Mouse (Mus musculus): ENCODE data around the gene 1700017B05Rik. TPM values are rescaled to one million over a fixed set of nuclear protein-coding genes. Genes with fewer than 3 reads are reported as not detected.

The 1700017B05Rik gene
- polyA plus RNA-seq, 1 experiment from 2014 or later, result 27.8 TPM

DNA sequence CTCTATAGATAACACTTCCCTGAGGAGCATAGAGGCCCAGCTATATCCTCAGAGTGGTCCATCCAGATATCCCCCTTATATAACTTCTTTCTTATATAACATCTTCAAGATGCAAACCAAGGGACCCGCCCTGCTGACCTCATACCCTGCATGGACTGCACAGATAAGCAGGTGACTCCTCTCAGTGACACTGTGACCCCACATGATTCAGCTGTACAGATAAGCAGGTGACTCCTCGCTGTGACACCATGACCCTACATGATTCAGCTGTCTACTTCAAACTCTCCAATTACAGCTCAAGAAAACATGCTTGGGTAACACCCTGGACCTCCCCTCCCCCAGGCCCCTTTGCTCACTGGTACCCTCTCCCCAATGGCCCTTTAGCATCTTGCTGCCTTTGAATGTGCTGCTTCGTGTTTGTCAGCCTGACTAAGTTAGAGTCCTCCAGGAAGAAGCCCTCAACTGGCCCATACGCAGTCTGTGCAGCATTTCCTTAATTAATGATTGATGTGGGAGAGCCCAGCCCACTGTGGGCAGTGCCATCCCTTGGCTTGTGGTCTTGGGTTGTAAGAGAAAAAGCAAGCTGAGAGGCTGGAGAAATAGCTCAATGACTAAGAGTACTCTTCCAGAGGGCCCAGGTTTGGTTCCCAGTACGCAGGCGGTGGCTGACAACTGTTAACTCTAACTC lies 37.5 kb upstream of the 1700017B05Rik start:
- H3K36me3 ChIP-seq (ENCODE audit: control insufficient read depth, insufficient read depth, low read length), result no peaks in the 10 kb centered on the region
- H3K27ac ChIP-seq (ENCODE audit: low read depth, low read length), result no peak overlapping the region
- no peaks in the 10 kb centered on the region for H3K9me3 ChIP-seq (ENCODE audit: control insufficient read depth, low read length)
- peak; percentile 52; the same call in 1 of the 2 replicates for ATAC-seq (ENCODE audit: low FRiP score, low TSS enrichment)
- 44% methylated on average over 6 of the region's 6 CpGs for WGBS
- H3K9ac ChIP-seq (ENCODE audit: low read depth, low read length), result no peak overlapping the region
- no peak overlapping the region for H3K4me2 ChIP-seq (replicated peaks; ENCODE audit: low read depth, low read length)
- no peak overlapping the region for H3K4me3 ChIP-seq (ENCODE audit: low read length)
- H3K27me3 ChIP-seq (ENCODE audit: control insufficient read depth, insufficient read depth, low read length), result no peaks in the 10 kb centered on the region
- H3K4me1 ChIP-seq (ENCODE audit: control insufficient read depth, insufficient read depth, low read length), result peaks cover 8% of the 10 kb centered on the region

DNA sequence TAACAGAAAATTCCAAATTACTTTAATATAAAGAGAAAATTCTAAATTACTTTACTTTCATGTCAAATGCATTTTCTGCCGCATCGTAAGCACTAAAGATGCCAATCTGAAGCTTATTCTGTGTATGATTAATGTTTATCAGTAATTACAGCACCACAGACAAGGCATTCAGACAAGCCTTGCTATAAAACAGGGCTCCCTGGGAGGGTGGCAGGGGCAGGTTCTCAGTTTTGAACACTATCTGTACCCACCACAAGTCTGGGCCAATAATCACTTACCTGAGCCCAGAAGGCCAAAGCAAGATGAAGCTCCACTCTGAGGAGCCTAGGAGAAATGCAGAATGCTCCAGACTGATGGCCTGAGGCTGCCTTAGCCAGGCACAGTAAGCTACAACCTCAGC lies 35.5 kb upstream of the 1700017B05Rik start:
- ATAC-seq (ENCODE audit: low FRiP score, low TSS enrichment), result no peak
- Histone ChIP-seq H3K27ac (ENCODE audit: low read depth, low read length) (no peak overlapping the region), H3K9ac (ENCODE audit: low read depth, low read length) (no peak overlapping the region), H3K4me2 (replicated peaks; ENCODE audit: low read depth, low read length) (no peak overlapping the region), H3K36me3 (ENCODE audit: control insufficient read depth, insufficient read depth, low read length) (no peaks in the 10 kb centered on the region), H3K9me3 (ENCODE audit: control insufficient read depth, low read length) (no peaks in the 10 kb centered on the region), H3K27me3 (ENCODE audit: control insufficient read depth, insufficient read depth, low read length) (no peaks in the 10 kb centered on the region), H3K4me1 (ENCODE audit: control insufficient read depth, insufficient read depth, low read length) (peaks cover 8% of the 10 kb centered on the region), H3K4me3 (ENCODE audit: low read length) (no peak overlapping the region)
- WGBS, result 94% methylated on average over 2 of the region's 2 CpGs

DNA sequence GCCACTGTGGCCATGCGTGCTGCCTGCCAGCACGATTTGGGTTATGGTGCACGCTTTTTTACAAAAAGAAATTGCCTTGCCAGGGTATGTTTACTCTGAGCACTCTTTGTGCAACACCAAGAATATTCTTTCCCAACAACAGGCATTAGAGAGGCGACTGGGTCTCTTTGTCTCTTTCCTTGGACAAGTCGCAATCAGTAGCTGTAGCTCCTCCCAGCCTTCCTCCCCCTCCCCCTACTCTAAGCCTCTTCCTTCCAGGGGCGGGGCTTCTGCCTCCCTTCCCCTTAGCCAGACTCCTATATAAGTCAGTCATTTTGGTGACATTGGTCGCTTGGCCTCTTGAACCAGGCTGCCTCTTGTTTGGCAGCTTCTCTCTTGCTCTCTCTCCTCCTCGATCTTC lies 33.9 kb upstream of the 1700017B05Rik start:
- no peak overlapping the region for H3K9ac ChIP-seq (ENCODE audit: low read depth, low read length)
- no peak overlapping the region for H3K4me2 ChIP-seq (replicated peaks; ENCODE audit: low read depth, low read length)
- H3K27ac ChIP-seq (ENCODE audit: low read depth, low read length), result no peak overlapping the region
- 75% methylated on average over 8 of the region's 8 CpGs for WGBS
- no peaks in the 10 kb centered on the region for H3K9me3 ChIP-seq (ENCODE audit: control insufficient read depth, low read length)
- H3K36me3 ChIP-seq (ENCODE audit: control insufficient read depth, insufficient read depth, low read length), result no peaks in the 10 kb centered on the region
- no peaks in the 10 kb centered on the region for H3K27me3 ChIP-seq (ENCODE audit: control insufficient read depth, insufficient read depth, low read length)
- no peak overlapping the region for H3K4me3 ChIP-seq (ENCODE audit: low read length)
- ATAC-seq (ENCODE audit: low FRiP score, low TSS enrichment), result no peak
- H3K4me1 ChIP-seq (ENCODE audit: control insufficient read depth, insufficient read depth, low read length), result peaks cover 8% of the 10 kb centered on the region

DNA sequence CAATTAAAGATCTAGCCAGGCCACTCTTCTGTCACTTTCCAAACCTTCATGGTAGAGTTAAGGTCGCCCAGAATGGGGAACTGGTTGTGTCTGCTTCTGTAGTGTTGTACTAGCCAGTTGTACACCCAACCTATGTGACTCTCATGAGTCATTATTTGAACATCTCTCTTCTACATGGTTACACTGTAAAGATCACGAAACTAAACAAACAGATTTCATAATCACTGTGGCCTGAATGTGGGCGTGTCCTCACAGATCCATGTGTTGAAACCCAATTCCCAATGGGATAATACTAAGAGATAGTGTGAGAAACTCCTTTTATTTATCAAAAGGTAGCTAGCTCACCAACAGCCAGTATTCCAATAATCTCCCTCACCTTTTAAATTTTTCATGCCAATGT lies 33.3 kb upstream of the 1700017B05Rik start:
- 82% methylated on average over 3 of the region's 3 CpGs for WGBS
- no peaks in the 10 kb centered on the region for H3K27me3 ChIP-seq (ENCODE audit: control insufficient read depth, insufficient read depth, low read length)
- H3K4me3 ChIP-seq (ENCODE audit: low read length), result no peak overlapping the region
- no peaks in the 10 kb centered on the region for H3K9me3 ChIP-seq (ENCODE audit: control insufficient read depth, low read length)
- H3K4me2 ChIP-seq (replicated peaks; ENCODE audit: low read depth, low read length), result no peak overlapping the region
- no peak overlapping the region for H3K27ac ChIP-seq (ENCODE audit: low read depth, low read length)
- H3K4me1 ChIP-seq (ENCODE audit: control insufficient read depth, insufficient read depth, low read length), result peaks cover 8% of the 10 kb centered on the region
- H3K9ac ChIP-seq (ENCODE audit: low read depth, low read length), result no peak overlapping the region
- H3K36me3 ChIP-seq (ENCODE audit: control insufficient read depth, insufficient read depth, low read length), result no peaks in the 10 kb centered on the region
- ATAC-seq (ENCODE audit: low FRiP score, low TSS enrichment), result no peak

DNA sequence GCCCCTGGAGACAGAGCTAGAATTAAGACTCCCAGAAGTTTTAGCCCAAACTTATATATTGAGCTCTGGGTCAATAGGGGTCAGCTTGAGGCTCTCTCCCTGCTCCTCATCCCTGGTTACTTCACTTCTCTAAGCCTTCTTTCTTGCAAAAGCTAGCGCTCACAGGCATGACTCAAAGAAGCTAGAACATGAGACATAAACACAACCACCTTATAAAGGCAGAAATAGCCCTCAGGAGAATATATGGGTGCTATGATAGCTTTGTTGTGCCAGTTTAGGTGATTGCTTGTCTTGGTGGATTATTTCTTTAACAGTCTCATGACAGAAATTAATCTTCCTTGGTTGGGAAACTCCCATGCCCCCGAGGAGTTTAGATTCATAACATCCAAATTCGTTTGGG lies 32.5 kb upstream of the 1700017B05Rik start:
- no peak overlapping the region for H3K9ac ChIP-seq (ENCODE audit: low read depth, low read length)
- H3K36me3 ChIP-seq (ENCODE audit: control insufficient read depth, insufficient read depth, low read length), result no peaks in the 10 kb centered on the region
- no peak overlapping the region for H3K4me2 ChIP-seq (replicated peaks; ENCODE audit: low read depth, low read length)
- ATAC-seq (ENCODE audit: low FRiP score, low TSS enrichment), result no peak
- peaks cover 7% of the 10 kb centered on the region for H3K4me1 ChIP-seq (ENCODE audit: control insufficient read depth, insufficient read depth, low read length)
- no peak overlapping the region for H3K4me3 ChIP-seq (ENCODE audit: low read length)
- no peaks in the 10 kb centered on the region for H3K27me3 ChIP-seq (ENCODE audit: control insufficient read depth, insufficient read depth, low read length)
- H3K9me3 ChIP-seq (ENCODE audit: control insufficient read depth, low read length), result no peaks in the 10 kb centered on the region
- no peak overlapping the region for H3K27ac ChIP-seq (ENCODE audit: low read depth, low read length)
- WGBS, result 81% methylated on average over 3 of the region's 3 CpGs

DNA sequence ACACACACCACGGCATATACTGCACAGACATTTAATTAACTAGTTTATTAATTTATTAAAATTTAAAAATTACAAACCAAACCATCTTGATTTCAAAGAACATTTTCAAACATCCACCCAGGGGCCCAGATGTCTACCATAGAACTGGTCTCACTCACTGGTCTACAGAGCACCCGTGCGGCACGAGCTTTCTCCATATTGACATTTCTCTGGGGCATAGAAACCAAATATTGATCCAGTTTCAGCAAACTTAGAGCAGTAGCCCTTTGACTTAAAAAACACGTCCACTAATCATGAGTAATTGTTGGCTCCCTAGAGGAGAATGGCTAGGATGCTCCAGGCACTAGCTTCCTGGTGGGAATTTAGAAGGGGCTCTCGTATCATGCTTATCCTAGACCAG lies 24.8 kb upstream of the 1700017B05Rik start:
- no peaks in the 10 kb centered on the region for H3K9me3 ChIP-seq (ENCODE audit: control insufficient read depth, low read length)
- ATAC-seq (ENCODE audit: low FRiP score, low TSS enrichment), result no peak
- no peak overlapping the region for H3K4me3 ChIP-seq (ENCODE audit: low read length)
- H3K36me3 ChIP-seq (ENCODE audit: control insufficient read depth, insufficient read depth, low read length), result no peaks in the 10 kb centered on the region
- no peak overlapping the region for H3K9ac ChIP-seq (ENCODE audit: low read depth, low read length)
- H3K27me3 ChIP-seq (ENCODE audit: control insufficient read depth, insufficient read depth, low read length), result no peaks in the 10 kb centered on the region
- H3K4me1 ChIP-seq (ENCODE audit: control insufficient read depth, insufficient read depth, low read length), result peaks cover 14% of the 10 kb centered on the region
- WGBS, result 91% methylated on average over 6 of the region's 6 CpGs
- H3K27ac ChIP-seq (ENCODE audit: low read depth, low read length), result no peak overlapping the region
- H3K4me2 ChIP-seq (replicated peaks; ENCODE audit: low read depth, low read length), result no peak overlapping the region

DNA sequence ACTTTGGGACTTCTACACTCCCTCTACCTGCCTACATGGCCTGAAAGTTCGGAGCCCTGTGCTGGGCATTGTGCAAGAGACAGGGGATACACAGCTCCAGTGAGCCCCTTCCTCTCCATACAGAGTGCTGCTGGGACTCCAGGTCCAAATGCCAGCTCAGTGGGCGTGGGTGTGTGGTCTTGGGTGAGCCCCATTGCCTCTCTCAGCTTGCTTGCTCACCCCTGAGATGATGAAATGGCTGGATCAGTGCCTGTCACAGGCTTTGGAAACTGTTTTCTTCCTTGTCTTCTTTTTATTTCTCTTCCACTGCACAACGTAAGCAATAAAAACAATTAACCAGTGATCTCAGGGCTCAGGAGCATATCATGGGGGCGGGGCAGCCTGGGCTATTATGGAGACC lies 20.9 kb upstream of the 1700017B05Rik start:
- Histone ChIP-seq H3K27ac (ENCODE audit: low read depth, low read length) (no peak overlapping the region), H3K9ac (ENCODE audit: low read depth, low read length) (no peak overlapping the region), H3K4me3 (ENCODE audit: low read length) (no peak overlapping the region), H3K4me2 (replicated peaks; ENCODE audit: low read depth, low read length) (no peak overlapping the region), H3K27me3 (ENCODE audit: control insufficient read depth, insufficient read depth, low read length) (no peaks in the 10 kb centered on the region), H3K9me3 (ENCODE audit: control insufficient read depth, low read length) (no peaks in the 10 kb centered on the region), H3K36me3 (ENCODE audit: control insufficient read depth, insufficient read depth, low read length) (no peaks in the 10 kb centered on the region), H3K4me1 (ENCODE audit: control insufficient read depth, insufficient read depth, low read length) (peaks cover 23% of the 10 kb centered on the region)
- WGBS, result 72% methylated on average over 4 of the region's 4 CpGs
- no peak for ATAC-seq (ENCODE audit: low FRiP score, low TSS enrichment)

DNA sequence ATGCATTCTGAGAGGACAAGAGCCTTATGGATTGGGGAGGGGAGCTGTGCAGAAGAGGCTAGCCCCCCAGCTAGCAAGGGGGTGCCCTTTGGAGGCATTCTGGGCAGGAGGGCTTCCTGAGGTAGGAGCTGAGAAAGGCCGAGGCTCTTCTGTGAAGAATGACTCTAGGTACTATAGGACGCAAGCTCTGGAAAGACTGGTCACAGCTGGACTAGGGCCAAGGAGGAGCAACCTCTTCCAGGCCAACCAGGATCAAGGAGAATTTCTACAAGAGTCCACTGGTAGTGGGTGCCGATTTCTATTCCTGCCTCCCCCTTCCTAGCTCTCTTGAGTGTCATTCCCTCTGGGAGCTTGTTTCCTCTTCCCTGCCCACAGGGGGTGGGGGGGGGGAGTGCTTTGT lies 20.3 kb upstream of the 1700017B05Rik start:
- Histone ChIP-seq H3K4me2 (replicated peaks; ENCODE audit: low read depth, low read length) (no peak overlapping the region), H3K4me3 (ENCODE audit: low read length) (no peak overlapping the region), H3K4me1 (ENCODE audit: control insufficient read depth, insufficient read depth, low read length) (peaks cover 23% of the 10 kb centered on the region), H3K27me3 (ENCODE audit: control insufficient read depth, insufficient read depth, low read length) (no peaks in the 10 kb centered on the region), H3K9me3 (ENCODE audit: control insufficient read depth, low read length) (no peaks in the 10 kb centered on the region), H3K9ac (ENCODE audit: low read depth, low read length) (no peak overlapping the region), H3K36me3 (ENCODE audit: control insufficient read depth, insufficient read depth, low read length) (no peaks in the 10 kb centered on the region), H3K27ac (ENCODE audit: low read depth, low read length) (no peak overlapping the region)
- no peak for ATAC-seq (ENCODE audit: low FRiP score, low TSS enrichment)
- WGBS, result 69% methylated on average over 3 of the region's 3 CpGs

DNA sequence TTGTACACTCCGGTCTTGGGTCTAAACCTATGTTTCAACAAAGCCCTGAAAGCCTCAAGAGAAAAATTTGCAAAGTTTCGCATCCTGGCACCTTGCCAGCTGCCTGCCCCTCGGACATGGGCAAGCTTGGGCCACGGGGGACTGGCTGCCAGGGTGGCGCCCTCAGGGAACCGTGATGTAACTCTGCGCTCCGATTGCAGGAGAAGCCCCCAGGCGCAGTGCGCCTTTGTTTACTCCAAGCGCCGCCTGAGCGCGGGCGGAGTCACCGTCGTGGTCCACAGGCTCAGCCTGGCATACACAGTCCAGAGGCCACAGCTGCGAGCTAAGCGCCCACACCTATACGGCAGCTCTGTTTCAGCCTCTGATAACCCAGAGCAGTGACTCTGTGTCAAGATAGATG lies 19.1 kb upstream of the 1700017B05Rik start:
- Histone ChIP-seq H3K4me2 (replicated peaks; ENCODE audit: low read depth, low read length) (peak overlapping the region; percentile 44), H3K4me3 (ENCODE audit: low read length) (peak overlapping the region; percentile 9; the same call in 1 of the 2 replicates), H3K36me3 (ENCODE audit: control insufficient read depth, insufficient read depth, low read length) (no peaks in the 10 kb centered on the region), H3K4me1 (ENCODE audit: control insufficient read depth, insufficient read depth, low read length) (peaks cover 23% of the 10 kb centered on the region), H3K27me3 (ENCODE audit: control insufficient read depth, insufficient read depth, low read length) (no peaks in the 10 kb centered on the region), H3K9me3 (ENCODE audit: control insufficient read depth, low read length) (no peaks in the 10 kb centered on the region), H3K27ac (ENCODE audit: low read depth, low read length) (no peak overlapping the region), H3K9ac (ENCODE audit: low read depth, low read length) (no peak overlapping the region)
- WGBS, result 16% methylated on average over 20 of the region's 20 CpGs
- peak; percentile 73 for ATAC-seq (ENCODE audit: low FRiP score, low TSS enrichment)
